Mouse (Mus musculus) bone marrow, adult 2 months (tissue): Measurements from ENCODE around the gene Trpm3. TPM values are rescaled to one million over a fixed set of nuclear protein-coding genes. Genes with fewer than 3 reads are reported as not detected.

ENCODE experiments used
- H3K27ac ChIP-seq: fragments of 200-500 bp; 2 replicates; pipeline ENCODE4 v1.5.1; 2012; ENCODE audit warnings: low read depth, mild to moderate bottlenecking, control low read depth, inconsistent platforms, low read length; ENCODE audit not compliant: control insufficient read depth, poor library complexity, insufficient read depth
- H3K4me1 ChIP-seq: fragments of 200-500 bp; 2 replicates; pipeline ENCODE4 v1.6.1; 2011; ENCODE audit warnings: low read length; ENCODE audit not compliant: control insufficient read depth, insufficient read depth
- H3K4me3 ChIP-seq: fragments of 200-500 bp; replicated peaks from 2 replicates; pipeline ENCODE3; 2011; ENCODE audit warnings: mild to moderate bottlenecking, low read depth, low read length, control low read depth; ENCODE audit not compliant: control insufficient read depth
- CTCF ChIP-seq: fragments of 200-500 bp; IDR thresholded peaks from 2 replicates; pipeline ENCODE4 v1.5.1; 2011; ENCODE audit warnings: low read length, control low read depth; ENCODE audit not compliant: control insufficient read depth, insufficient read depth
- POLR2A ChIP-seq: fragments of 200-500 bp; IDR thresholded peaks from 2 replicates; pipeline ENCODE4 v1.6.1; 2011; ENCODE audit warnings: low read depth, mild to moderate bottlenecking, control low read depth, low read length, borderline replicate concordance; ENCODE audit not compliant: control insufficient read depth
- WGBS: fragments of 180-500 bp; shearing (Covaris S2); methylation state at CpG from one replicate; pipeline ENCODE4 v1.1.7; 2018; 5-methylcytosine and 5-hydroxymethylcytosine counted together
- polyA plus RNA-seq: library from polyadenylated mRNA; stranded (reverse); fragments of >200 nt; gene quantifications from 2 replicates; pipeline ENCODE4 v1.2.4, GENCODE M21; 2011; ENCODE audit warnings: low replicate concordance; ENCODE audit not compliant: missing spikeins, insufficient read depth, insufficient read length

The Trpm3 gene
- polyA plus RNA-seq, 1 experiment, result 1.8 TPM

DNA sequence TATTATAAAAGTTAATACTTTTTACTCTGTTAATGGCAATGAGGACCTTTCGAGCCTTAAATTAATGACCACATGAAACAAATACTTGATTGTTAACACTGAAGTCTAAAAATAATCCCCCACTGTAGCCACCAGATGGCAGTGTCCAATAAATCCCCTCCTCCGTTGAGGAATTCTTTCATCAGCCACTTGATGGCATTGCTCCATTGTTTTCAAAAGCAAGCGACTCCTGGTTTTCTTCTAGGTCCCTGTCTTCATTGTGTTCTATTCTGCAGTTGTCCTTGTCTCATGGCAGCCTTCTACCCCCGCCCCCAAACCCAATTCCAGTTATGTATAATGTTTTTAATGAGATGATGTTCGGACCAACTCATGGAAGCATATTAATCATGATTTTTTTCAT, 198.6 kb downstream of the Trpm3 start:
- WGBS, result 15% methylated on average over 5 of the region's 5 CpGs
- H3K4me1 ChIP-seq, result no peaks in the 10 kb centered on the region
- no peak for TF ChIP-seq POLR2A
- no peak for TF ChIP-seq CTCF
- no peak overlapping the region for H3K4me3 ChIP-seq
- H3K27ac ChIP-seq, result no peak overlapping the region

DNA sequence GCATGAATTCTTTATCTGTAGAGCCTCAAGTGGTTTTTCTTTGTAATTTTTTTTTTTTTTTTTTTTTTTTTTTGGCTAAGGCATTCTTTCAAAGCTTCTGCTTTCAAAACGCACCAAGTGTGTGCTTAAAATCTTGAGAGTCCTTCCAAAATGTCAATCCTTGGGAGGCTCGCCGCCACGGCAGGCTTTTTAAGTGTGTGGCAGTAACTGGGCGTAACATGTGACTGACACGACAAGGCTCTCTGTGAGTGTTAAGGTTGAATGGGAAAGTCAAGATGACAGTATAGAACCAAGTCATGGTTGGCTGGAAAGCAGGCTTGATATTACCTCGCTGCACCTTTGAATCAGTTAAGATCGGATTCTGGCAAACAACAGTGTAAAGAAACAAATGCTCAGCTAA, 200.1 kb downstream of the Trpm3 start:
- Histone ChIP-seq H3K4me3 (no peak overlapping the region), H3K27ac (no peak overlapping the region), H3K4me1 (no peaks in the 10 kb centered on the region)
- 76% methylated on average over 8 of the region's 8 CpGs for WGBS
- TF ChIP-seq POLR2A (no peak), CTCF (no peak)

DNA sequence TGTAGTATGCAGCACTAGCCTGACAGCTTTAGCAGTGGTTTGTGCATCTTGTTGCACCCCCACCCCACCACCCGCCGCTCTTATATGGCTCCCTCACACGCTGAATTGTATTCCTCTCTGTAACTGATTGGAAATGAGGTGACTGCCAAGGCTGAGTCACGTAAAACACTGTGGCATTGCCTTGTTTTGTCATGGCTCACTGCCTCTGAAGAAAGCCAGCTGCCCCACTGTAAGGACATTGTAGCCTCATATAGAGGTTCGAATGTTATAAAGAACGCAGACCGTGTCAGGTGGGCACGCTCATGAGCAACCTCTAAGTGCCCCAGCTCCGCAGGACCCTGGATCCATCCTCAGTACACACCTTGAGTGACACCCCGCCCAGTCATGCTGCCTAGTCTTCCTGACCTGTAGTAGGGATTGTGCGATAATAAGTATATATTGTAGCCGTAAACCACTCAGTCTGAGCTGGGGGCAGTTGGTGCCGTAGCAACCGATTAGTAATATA, 215.2 kb downstream of the Trpm3 start:
- no peaks in the 10 kb centered on the region for H3K4me1 ChIP-seq
- WGBS, result 88% methylated on average over 14 of the region's 14 CpGs
- H3K4me3 ChIP-seq, result no peak overlapping the region
- no peak overlapping the region for H3K27ac ChIP-seq
- no peak for TF ChIP-seq CTCF
- TF ChIP-seq POLR2A, result no peak

DNA sequence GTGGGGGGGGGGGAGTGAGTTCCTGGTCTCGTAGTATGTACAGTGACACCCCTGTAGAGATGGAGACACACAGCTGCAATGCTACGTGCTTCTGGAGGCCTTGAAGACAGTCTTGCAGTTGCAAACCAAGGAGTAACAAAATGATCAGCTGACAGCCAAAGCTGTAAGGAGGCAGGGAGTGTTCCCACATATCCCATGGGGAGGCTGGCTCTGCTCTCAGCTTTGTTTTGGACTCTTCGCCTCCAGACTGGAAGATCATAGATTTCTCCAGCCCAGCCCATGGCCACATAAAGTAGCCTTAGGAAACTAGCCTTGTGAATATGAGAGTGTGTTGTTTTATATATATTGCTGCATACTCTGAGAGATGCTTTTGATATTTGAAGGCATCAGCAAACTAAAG, 248.0 kb downstream of the Trpm3 start:
- no peak overlapping the region for H3K27ac ChIP-seq
- WGBS, result 84% methylated on average over 3 of the region's 3 CpGs
- H3K4me3 ChIP-seq, result no peak overlapping the region
- H3K4me1 ChIP-seq, result no peaks in the 10 kb centered on the region
- TF ChIP-seq POLR2A, result no peak
- no peak for TF ChIP-seq CTCF

DNA sequence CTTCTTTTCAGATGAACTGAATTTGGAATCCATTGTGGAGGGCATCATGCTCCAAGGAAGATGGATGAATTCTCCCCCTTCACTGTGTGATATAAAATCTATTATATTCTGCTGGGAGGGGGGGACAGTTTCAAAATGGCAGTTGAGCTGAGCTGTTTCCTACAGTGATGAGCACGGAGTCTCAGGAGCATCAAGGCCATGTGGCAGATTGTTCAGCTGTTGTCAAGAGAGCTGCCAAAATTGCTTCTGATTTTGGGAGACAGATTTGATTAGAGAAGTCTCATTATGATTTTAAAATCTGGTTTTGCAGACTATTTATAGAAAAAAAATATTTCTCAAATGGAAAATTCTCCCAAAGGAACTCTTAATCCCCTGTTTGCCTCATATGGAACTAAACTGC, 255.9 kb downstream of the Trpm3 start:
- Histone ChIP-seq H3K4me1 (no peaks in the 10 kb centered on the region), H3K4me3 (no peak overlapping the region), H3K27ac (no peak overlapping the region)
- WGBS, result 70% methylated on average over 1 of the region's 1 CpGs
- TF ChIP-seq CTCF (no peak), POLR2A (no peak)

DNA sequence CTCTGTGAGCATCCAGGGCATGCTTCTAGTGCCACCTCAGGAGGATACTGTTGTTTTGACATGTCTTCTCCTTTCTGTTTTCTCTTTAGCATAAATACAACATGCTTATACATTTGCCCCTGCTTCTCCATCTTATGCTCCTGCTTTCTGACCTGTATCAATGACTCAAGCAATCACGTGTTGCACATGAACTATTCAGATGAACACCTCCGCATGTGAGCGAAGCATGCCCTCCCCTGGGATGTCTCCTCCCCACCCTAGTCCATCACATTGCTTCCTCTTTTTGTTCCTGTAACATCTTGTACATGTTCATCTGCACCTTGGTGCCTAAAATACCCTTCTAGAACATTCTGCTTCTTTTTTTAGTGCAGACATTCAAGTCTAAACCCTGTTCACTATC, 265.2 kb downstream of the Trpm3 start:
- Histone ChIP-seq H3K27ac (no peak overlapping the region), H3K4me3 (no peak overlapping the region), H3K4me1 (no peaks in the 10 kb centered on the region)
- whole genome bisulfite sequencing, result 77% methylated on average over 3 of the region's 3 CpGs
- no peak for TF ChIP-seq CTCF
- TF ChIP-seq POLR2A, result no peak

DNA sequence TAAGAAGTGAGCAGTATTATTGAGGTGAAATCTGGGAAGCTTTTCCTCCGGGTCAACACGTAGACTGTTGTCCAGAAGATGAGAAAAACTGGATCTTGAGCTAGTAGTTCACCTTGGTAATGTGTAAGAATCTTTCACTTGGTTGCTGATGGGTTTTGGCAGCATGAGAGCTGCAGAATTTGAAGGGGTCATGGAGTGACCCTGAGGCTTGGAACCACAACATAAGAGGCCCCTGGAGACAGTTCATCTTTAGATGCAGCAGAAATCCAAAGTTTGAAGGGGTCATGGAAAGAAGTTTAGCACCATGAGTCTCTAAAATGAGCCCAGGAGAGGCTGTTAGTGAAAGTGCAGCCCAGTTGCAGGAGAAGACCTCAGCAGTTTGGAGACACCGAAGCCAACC, 279.4 kb downstream of the Trpm3 start:
- Histone ChIP-seq H3K4me3 (no peak overlapping the region), H3K4me1 (no peaks in the 10 kb centered on the region), H3K27ac (no peak overlapping the region)
- TF ChIP-seq CTCF (no peak), POLR2A (no peak)
- 78% methylated on average over 3 of the region's 3 CpGs for WGBS

DNA sequence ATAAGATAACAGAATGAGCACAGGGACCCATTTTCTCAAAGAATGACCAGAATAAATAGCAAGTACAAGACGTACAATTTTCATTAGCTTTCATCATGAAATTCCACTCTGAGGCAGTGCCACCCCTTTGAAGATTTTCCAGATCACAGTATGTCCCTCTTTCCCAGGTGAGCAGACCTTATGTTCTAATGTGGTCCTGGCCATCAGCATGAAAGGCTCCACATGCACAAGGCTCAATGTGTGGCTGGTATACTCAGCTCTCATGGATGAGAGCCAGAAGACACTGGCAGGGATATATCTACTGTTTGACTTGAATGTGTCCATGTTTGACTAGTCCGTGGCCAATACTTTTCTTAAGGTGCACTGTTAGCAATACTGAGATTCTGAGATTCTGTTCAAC, 298.4 kb downstream of the Trpm3 start:
- Histone ChIP-seq H3K4me3 (no peak overlapping the region), H3K4me1 (no peaks in the 10 kb centered on the region), H3K27ac (no peak overlapping the region)
- TF ChIP-seq CTCF, result no peak
- no peak for TF ChIP-seq POLR2A
- 80% methylated on average over 2 of the region's 2 CpGs for WGBS
